Mouse (Mus musculus): ENCODE results near the gene Poll. TPM values are rescaled to one million over a fixed set of nuclear protein-coding genes. Genes with fewer than 3 reads are reported as not detected.

Gene Poll
- 12.2 TPM for polyA plus RNA-seq (2014; fragmentation: Illumina TruSeq; extraction: RNeasy Lipid Tissue Mini Kit (QIAGEN cat#74804); ENCODE audit: low read depth, low replicate concordance)

GRCm38 (mm10) chr19:45560153-45560890 lies at the start of gene Poll, which contains the start of gene Gm17018:
Poll (minus strand) TSS chr19:45560531.
Gm17018 (plus strand) TSS chr19:45560615.

Other genes with a start within 250 kb of the Poll start
- gene Btrc, start 196.8 kb downstream of the Poll start, polyA plus RNA-seq (2014; fragmentation: Illumina TruSeq; extraction: RNeasy Lipid Tissue Mini Kit (QIAGEN cat#74804); ENCODE audit: low read depth, low replicate concordance) = 27.7 TPM
- gene Gm17018, start 84 bp upstream of the Poll start, polyA plus RNA-seq (2014; fragmentation: Illumina TruSeq; extraction: RNeasy Lipid Tissue Mini Kit (QIAGEN cat#74804); ENCODE audit: low read depth, low replicate concordance) = 22.7 TPM
- gene Fbxw4, start 99.8 kb upstream of the Poll start, polyA plus RNA-seq (2014; fragmentation: Illumina TruSeq; extraction: RNeasy Lipid Tissue Mini Kit (QIAGEN cat#74804); ENCODE audit: low read depth, low replicate concordance) = 36.8 TPM
- not detected for gene Fgf8, start 182.4 kb upstream of the Poll start, polyA plus RNA-seq (2014; fragmentation: Illumina TruSeq; extraction: RNeasy Lipid Tissue Mini Kit (QIAGEN cat#74804); ENCODE audit: low read depth, low replicate concordance)
- 54.3 TPM for gene Npm3, start 189.1 kb upstream of the Poll start, polyA plus RNA-seq (2014; fragmentation: Illumina TruSeq; extraction: RNeasy Lipid Tissue Mini Kit (QIAGEN cat#74804); ENCODE audit: low read depth, low replicate concordance)
- gene Mgea5, start 223.3 kb upstream of the Poll start, polyA plus RNA-seq (2014; fragmentation: Illumina TruSeq; extraction: RNeasy Lipid Tissue Mini Kit (QIAGEN cat#74804); ENCODE audit: low read depth, low replicate concordance) = 62.6 TPM

Data from adipose tissue, adult 10 weeks (tissue).